Mouse (Mus musculus): ENCODE measurements around the gene Kank1. TPM values are rescaled to one million over a fixed set of nuclear protein-coding genes. Genes with fewer than 3 reads are reported as not detected.

Gene Kank1
- polyA plus RNA-seq, 1 experiment from 2014 or later: 18.5 TPM

- ATAC-seq (ENCODE audit: insufficient read depth) (no peak), DNase-seq (no peak)
- H3K4me1 ChIP-seq (ENCODE audit: insufficient read depth): peaks cover 16% of the 10 kb centered on the region; the same call in 1 of the 2 replicates
- WGBS: 55% methylated on average over 4 of the region's 4 CpGs
- no peak overlapping the region for H3K4me2 ChIP-seq
- TF ChIP-seq CTCF (IDR thresholded peaks at IDR 0.05; ENCODE audit: low read depth): no peak
- no peaks in the 10 kb centered on the region for H3K27me3 ChIP-seq (ENCODE audit: insufficient read depth, low read length)
- H3K4me3 ChIP-seq (ENCODE audit: low read depth, low read length): no peak overlapping the region
- no peaks in the 10 kb centered on the region for H3K9me3 ChIP-seq (ENCODE audit: low read depth, low read length)
- peaks cover 32% of the 10 kb centered on the region for H3K36me3 ChIP-seq (ENCODE audit: insufficient read depth)
- no peak overlapping the region for H3K27ac ChIP-seq (ENCODE audit: low read depth)
- no peak overlapping the region for H3K9ac ChIP-seq
These were observed 199.4 kb downstream of the Kank1 start for GRCm38 (mm10) chr19:25436175-25436574.

- Histone ChIP-seq H3K4me3 (ENCODE audit: low read depth, low read length) (no peak overlapping the region), H3K9me3 (ENCODE audit: low read depth, low read length) (no peaks in the 10 kb centered on the region), H3K4me1 (ENCODE audit: insufficient read depth) (peaks cover 16% of the 10 kb centered on the region; the same call in 1 of the 2 replicates), H3K9ac (no peak overlapping the region), H3K27me3 (ENCODE audit: insufficient read depth, low read length) (no peaks in the 10 kb centered on the region), H3K4me2 (no peak overlapping the region), H3K36me3 (ENCODE audit: insufficient read depth) (peaks cover 24% of the 10 kb centered on the region; the same call in 1 of the 2 replicates), H3K27ac (ENCODE audit: low read depth) (no peak overlapping the region)
- DNase-seq: no peak
- no peak for TF ChIP-seq CTCF (IDR thresholded peaks at IDR 0.05; ENCODE audit: low read depth)
- no peak for ATAC-seq (ENCODE audit: insufficient read depth)
- WGBS: 87% methylated on average over 20 of the region's 20 CpGs
These were observed 200.2 kb downstream of the Kank1 start for GRCm38 (mm10) chr19:25436789-25437650.

DNA sequence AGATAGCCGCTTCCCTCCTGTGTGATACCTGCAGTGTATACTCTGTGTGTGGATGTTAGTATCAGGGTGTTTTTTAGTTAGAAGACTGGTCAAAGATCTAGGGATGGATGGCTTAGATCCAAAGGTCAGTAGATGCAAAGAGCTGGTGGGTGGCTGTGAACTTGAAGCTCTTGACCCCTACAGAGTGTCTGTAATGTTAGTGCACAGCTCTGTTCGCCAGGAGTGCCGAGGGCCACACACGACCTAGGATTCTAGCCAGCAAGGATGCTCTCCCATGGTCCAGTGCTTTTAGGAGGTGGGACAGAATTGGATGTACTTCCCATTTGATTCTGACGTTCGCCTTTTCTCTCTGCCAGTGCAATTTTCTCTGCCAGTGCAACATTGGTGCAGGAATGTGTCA is 201.5 kb downstream of the Kank1 start:
- no peaks in the 10 kb centered on the region for H3K27me3 ChIP-seq (ENCODE audit: insufficient read depth, low read length)
- ATAC-seq (ENCODE audit: insufficient read depth) (no peak), DNase-seq (no peak)
- no peak overlapping the region for H3K9ac ChIP-seq
- H3K4me3 ChIP-seq (ENCODE audit: low read depth, low read length): no peak overlapping the region
- no peak for TF ChIP-seq CTCF (IDR thresholded peaks at IDR 0.05; ENCODE audit: low read depth)
- H3K4me1 ChIP-seq (ENCODE audit: insufficient read depth): peaks cover 16% of the 10 kb centered on the region; the same call in 1 of the 2 replicates
- WGBS: 75% methylated on average over 6 of the region's 6 CpGs
- no peak overlapping the region for H3K27ac ChIP-seq (ENCODE audit: low read depth)
- H3K9me3 ChIP-seq (ENCODE audit: low read depth, low read length): no peaks in the 10 kb centered on the region
- H3K4me2 ChIP-seq: no peak overlapping the region
- peaks cover 12% of the 10 kb centered on the region; the same call in 1 of the 2 replicates for H3K36me3 ChIP-seq (ENCODE audit: insufficient read depth)

DNA sequence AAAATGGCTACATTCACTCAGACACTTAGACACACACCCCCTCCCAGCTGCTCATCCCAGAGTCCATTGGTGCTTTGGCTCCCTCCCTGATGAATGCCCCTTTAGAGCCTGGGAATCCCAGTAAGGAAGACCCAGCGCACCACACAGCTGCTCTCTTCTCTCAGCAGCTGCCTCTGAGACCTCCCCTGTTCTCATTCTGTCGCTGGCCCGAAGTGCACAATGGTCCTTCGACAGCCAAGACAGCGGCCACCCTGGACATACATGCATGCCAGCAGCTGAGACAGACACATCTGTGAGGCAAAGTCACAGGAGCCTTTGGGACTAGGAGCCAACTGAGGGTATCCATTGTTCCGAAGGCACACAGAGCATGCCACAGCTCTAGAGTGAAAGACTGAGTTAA is 203.0 kb downstream of the Kank1 start:
- ATAC-seq (ENCODE audit: insufficient read depth) (no peak), DNase-seq (no peak)
- no peak for TF ChIP-seq CTCF (IDR thresholded peaks at IDR 0.05; ENCODE audit: low read depth)
- peaks cover 16% of the 10 kb centered on the region; the same call in 1 of the 2 replicates for H3K4me1 ChIP-seq (ENCODE audit: insufficient read depth)
- no peak overlapping the region for H3K4me2 ChIP-seq
- H3K9me3 ChIP-seq (ENCODE audit: low read depth, low read length): no peaks in the 10 kb centered on the region
- WGBS: 49% methylated on average over 6 of the region's 6 CpGs
- H3K4me3 ChIP-seq (ENCODE audit: low read depth, low read length): no peak overlapping the region
- H3K27me3 ChIP-seq (ENCODE audit: insufficient read depth, low read length): no peaks in the 10 kb centered on the region
- H3K27ac ChIP-seq (ENCODE audit: low read depth): no peak overlapping the region
- H3K36me3 ChIP-seq (ENCODE audit: insufficient read depth): no peaks in the 10 kb centered on the region
- no peak overlapping the region for H3K9ac ChIP-seq

GRCm38 (mm10) chr19:25440736-25441135 is 204.0 kb downstream of the Kank1 start:
- Histone ChIP-seq H3K4me1 (ENCODE audit: insufficient read depth) (peaks cover 11% of the 10 kb centered on the region; the same call in 1 of the 2 replicates), H3K27ac (ENCODE audit: low read depth) (no peak overlapping the region), H3K36me3 (ENCODE audit: insufficient read depth) (no peaks in the 10 kb centered on the region), H3K27me3 (ENCODE audit: insufficient read depth, low read length) (no peaks in the 10 kb centered on the region), H3K4me3 (ENCODE audit: low read depth, low read length) (no peak overlapping the region), H3K4me2 (no peak overlapping the region), H3K9me3 (ENCODE audit: low read depth, low read length) (no peaks in the 10 kb centered on the region), H3K9ac (no peak overlapping the region)
- 50% methylated on average over 4 of the region's 4 CpGs for WGBS
- DNase-seq (peak; percentile 70), ATAC-seq (ENCODE audit: insufficient read depth) (no peak)
- TF ChIP-seq CTCF (IDR thresholded peaks at IDR 0.05; ENCODE audit: low read depth): no peak

DNA sequence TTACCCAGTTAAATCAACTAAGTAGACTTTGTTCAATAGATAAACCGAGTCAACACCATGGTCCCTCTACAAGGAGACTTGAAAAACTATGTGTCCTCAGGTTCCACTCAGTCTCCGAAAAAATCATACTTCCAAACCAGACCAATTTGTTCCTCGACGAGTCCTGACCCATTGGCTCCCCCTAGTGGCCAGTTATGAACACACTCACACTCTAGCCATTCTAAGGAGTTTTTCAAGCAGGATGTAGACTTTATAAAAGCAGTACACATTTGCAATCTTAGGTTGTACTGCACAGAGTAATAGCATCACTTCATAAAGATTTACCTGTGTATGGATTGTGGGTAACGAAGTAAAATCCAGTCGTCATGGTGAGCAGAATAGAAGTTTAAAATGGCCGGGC is 208.3 kb downstream of the Kank1 start:
- ATAC-seq (ENCODE audit: insufficient read depth): peak; percentile 54; the same call in 1 of the 2 replicates
- TF ChIP-seq CTCF (IDR thresholded peaks at IDR 0.05; ENCODE audit: low read depth): peak; percentile 94
- no peak overlapping the region for H3K4me2 ChIP-seq
- WGBS: 20% methylated on average over 7 of the region's 7 CpGs
- H3K36me3 ChIP-seq (ENCODE audit: insufficient read depth): no peaks in the 10 kb centered on the region
- peaks cover 1% of the 10 kb centered on the region; the same call in 1 of the 2 replicates for H3K4me1 ChIP-seq (ENCODE audit: insufficient read depth)
- H3K27me3 ChIP-seq (ENCODE audit: insufficient read depth, low read length): no peaks in the 10 kb centered on the region; the same call in 1 of the 2 replicates
- no peaks in the 10 kb centered on the region for H3K9me3 ChIP-seq (ENCODE audit: low read depth, low read length)
- H3K9ac ChIP-seq: no peak overlapping the region
- DNase-seq: peak; percentile 93
- H3K4me3 ChIP-seq (ENCODE audit: low read depth, low read length): no peak overlapping the region
- no peak overlapping the region for H3K27ac ChIP-seq (ENCODE audit: low read depth)

DNA sequence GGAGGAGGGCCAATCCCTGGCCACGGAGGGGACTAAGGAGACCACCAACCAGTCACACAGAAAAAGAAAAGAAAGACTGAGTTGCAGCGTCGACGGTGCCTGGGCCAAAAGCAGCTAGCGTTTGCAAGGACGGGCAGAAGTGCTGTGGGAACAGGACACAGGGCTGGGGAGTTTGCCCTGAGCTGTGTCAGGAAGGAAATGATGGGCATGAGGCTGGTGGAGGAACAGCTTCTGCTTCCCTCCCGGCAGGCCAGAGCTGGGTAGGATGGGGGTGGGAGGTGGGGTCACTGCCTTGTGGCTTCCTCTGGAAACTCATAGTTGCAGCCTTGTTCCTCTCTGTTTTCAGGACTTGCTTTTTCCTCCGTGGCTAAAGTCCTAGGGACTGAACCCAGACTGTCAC is 209.1 kb downstream of the Kank1 start:
- Histone ChIP-seq H3K4me2 (no peak overlapping the region), H3K36me3 (ENCODE audit: insufficient read depth) (no peaks in the 10 kb centered on the region), H3K9ac (no peak overlapping the region), H3K4me1 (ENCODE audit: insufficient read depth) (no peaks in the 10 kb centered on the region), H3K27me3 (ENCODE audit: insufficient read depth, low read length) (no peaks in the 10 kb centered on the region; the same call in 1 of the 2 replicates), H3K9me3 (ENCODE audit: low read depth, low read length) (no peaks in the 10 kb centered on the region), H3K4me3 (ENCODE audit: low read depth, low read length) (no peak overlapping the region), H3K27ac (ENCODE audit: low read depth) (no peak overlapping the region)
- no peak for TF ChIP-seq CTCF (IDR thresholded peaks at IDR 0.05; ENCODE audit: low read depth)
- DNase-seq (no peak), ATAC-seq (ENCODE audit: insufficient read depth) (no peak)
- WGBS: 56% methylated on average over 8 of the region's 8 CpGs

All from lung, embryonic 14.5 days (tissue).